Mouse (Mus musculus): ENCODE measurements around the gene Ormdl3. TPM values are rescaled to one million over a fixed set of nuclear protein-coding genes. Genes with fewer than 3 reads are reported as not detected.
"Not testable (repeated sequence)": the region's sequence is repeated elsewhere in the genome, so short reads cannot be mapped to it uniquely, and the experiment has no call there.

The Ormdl3 gene
- polyA plus RNA-seq, 1 experiment from 2014 or later: 42.0 TPM

DNA sequence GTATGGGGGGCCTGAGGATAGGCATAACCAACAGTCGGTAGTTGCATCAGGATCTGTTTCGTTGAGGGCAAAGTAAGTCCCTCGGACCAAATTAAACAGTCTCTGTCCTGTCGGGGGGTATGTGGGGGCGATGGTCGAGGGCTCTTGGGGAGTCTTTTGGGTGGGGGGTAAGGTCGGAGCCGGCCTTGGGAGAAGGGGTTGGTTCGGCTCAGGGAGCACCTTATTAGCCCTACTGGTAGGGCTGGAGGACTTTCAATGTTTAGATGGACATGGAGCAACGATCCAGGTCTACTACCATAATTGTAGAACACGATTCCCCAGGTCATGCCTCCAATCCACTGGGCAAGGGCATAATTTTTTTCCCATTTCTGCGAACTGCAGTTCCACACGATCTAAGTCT, 33.6 kb upstream of the Ormdl3 start:
- no peak overlapping the region for H3K4me2 ChIP-seq (ENCODE audit: low read depth, low read length)
- no peak for ATAC-seq
- no peak for TF ChIP-seq EP300 (IDR thresholded peaks at IDR 0.05; ENCODE audit: low read depth)
- no peak for TF ChIP-seq CTCF (IDR thresholded peaks at IDR 0.05; ENCODE audit: low read depth)

DNA sequence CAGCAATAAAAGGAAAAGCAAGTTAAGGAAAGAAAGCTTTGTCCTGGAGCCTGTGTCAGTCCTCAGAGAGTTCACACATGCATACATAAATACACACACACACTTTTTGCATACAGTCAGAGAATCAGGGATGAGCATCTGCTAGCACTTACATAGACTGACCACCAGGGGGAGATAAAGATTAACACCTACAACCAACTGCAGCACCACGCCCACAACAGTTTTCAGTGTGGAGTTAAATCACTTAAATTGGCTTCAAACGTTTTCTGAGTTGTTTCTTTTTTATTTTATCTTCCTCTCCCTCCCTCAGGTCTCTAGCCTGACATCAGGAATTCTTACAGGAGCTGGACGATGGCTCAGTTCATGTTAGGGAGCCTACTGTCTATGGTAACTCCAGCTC, 19.6 kb upstream of the Ormdl3 start:
- no peak for TF ChIP-seq EP300 (IDR thresholded peaks at IDR 0.05; ENCODE audit: low read depth)
- TF ChIP-seq CTCF (IDR thresholded peaks at IDR 0.05; ENCODE audit: low read depth): peak; percentile 91
- WGBS (ENCODE audit: insufficient replicate concordance): 10% methylated on average over 3 of the region's 3 CpGs
- no peak overlapping the region for H3K4me2 ChIP-seq (ENCODE audit: low read depth, low read length)
- H3K36me3 ChIP-seq (replicated peaks; ENCODE audit: insufficient read depth, low read length): no peaks in the 10 kb centered on the region
- no peak overlapping the region for H3K27ac ChIP-seq (ENCODE audit: low read depth)
- no peak for ATAC-seq
- H3K4me1 ChIP-seq (ENCODE audit: insufficient read depth): peaks cover 5% of the 10 kb centered on the region; the same call in 1 of the 2 replicates
- H3K9ac ChIP-seq (replicated peaks): no peak overlapping the region
- H3K4me3 ChIP-seq (ENCODE audit: low read depth, low read length): no peak overlapping the region
- peaks cover 8% of the 10 kb centered on the region; the same call in 1 of the 2 replicates for H3K27me3 ChIP-seq (ENCODE audit: insufficient read depth, low read length)
- no peaks in the 10 kb centered on the region for H3K9me3 ChIP-seq (ENCODE audit: low read length)
- DNase-seq: peak; percentile 33

More for the DNA sequence above, 33.6 kb upstream of the Ormdl3 start:
- no peaks in the 10 kb centered on the region for H3K36me3 ChIP-seq (replicated peaks; ENCODE audit: insufficient read depth, low read length)
- H3K27me3 ChIP-seq (ENCODE audit: insufficient read depth, low read length): no peaks in the 10 kb centered on the region
- H3K9ac ChIP-seq (replicated peaks): no peak overlapping the region
- no peak overlapping the region for H3K4me3 ChIP-seq (ENCODE audit: low read depth, low read length)
- no peaks in the 10 kb centered on the region for H3K4me1 ChIP-seq (ENCODE audit: insufficient read depth)
- 82% methylated on average over 13 of the region's 13 CpGs for WGBS (ENCODE audit: insufficient replicate concordance)
- peaks cover 2% of the 10 kb centered on the region; the same call in 1 of the 2 replicates for H3K9me3 ChIP-seq (ENCODE audit: low read length)
- H3K27ac ChIP-seq (ENCODE audit: low read depth): no peak overlapping the region
- DNase-seq: no peak

DNA sequence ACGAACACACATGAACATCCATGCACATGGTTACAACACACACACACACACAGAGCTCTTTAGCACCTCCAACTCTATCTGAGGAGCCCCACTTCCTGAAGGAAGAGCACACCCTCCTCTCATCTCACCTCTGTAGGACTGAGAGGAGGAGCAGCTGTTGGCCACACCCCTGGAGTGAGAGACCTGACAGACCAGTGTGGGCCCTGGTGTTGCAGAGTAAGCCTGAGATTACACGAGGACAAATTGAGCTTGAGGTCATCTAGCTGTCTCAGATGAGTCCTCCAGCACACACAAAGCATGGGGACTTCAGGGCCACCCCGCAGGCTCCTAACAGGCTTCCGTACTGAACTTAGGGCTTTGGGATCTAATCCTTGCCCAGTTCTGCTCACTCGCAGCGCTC, 17.7 kb upstream of the Ormdl3 start:
- not testable (repeated sequence) for H3K4me1 ChIP-seq (ENCODE audit: insufficient read depth); ATAC-seq; H3K4me2 ChIP-seq (ENCODE audit: low read depth, low read length); H3K36me3 ChIP-seq (replicated peaks; ENCODE audit: insufficient read depth, low read length); DNase-seq; H3K27ac ChIP-seq (ENCODE audit: low read depth); H3K4me3 ChIP-seq (ENCODE audit: low read depth, low read length); H3K9ac ChIP-seq (replicated peaks); H3K9me3 ChIP-seq (ENCODE audit: low read length)
- peaks cover 27% of the 10 kb centered on the region for H3K27me3 ChIP-seq (ENCODE audit: insufficient read depth, low read length)
- 63% methylated on average over 6 of the region's 6 CpGs for WGBS (ENCODE audit: insufficient replicate concordance)

DNA sequence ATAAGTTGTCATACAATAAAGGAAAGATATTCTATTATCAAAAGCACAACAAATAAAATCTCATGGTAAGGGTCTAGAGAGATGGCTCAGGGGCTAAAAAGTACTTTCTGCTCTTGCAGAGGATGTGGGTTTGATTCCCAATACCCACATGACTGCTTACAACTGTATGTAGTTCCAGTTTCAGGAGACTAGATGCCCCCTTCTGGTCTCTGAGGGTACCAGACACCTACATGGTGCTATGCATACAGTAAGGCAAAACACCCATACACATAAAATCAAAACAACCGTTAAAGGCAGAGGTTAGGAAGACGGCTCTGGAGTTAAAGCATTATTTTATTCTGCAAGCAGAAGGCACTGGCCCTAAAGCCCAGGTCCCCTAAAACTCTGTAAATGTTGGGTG, 16.8 kb upstream of the Ormdl3 start:
- no peak overlapping the region for H3K27ac ChIP-seq (ENCODE audit: low read depth)
- DNase-seq (no peak), ATAC-seq (no peak)
- H3K4me3 ChIP-seq (ENCODE audit: low read depth, low read length): no peak overlapping the region
- TF ChIP-seq CTCF (IDR thresholded peaks at IDR 0.05; ENCODE audit: low read depth) (peak; percentile 44), EP300 (IDR thresholded peaks at IDR 0.05; ENCODE audit: low read depth) (no peak)
- H3K4me2 ChIP-seq (ENCODE audit: low read depth, low read length): no peak overlapping the region
- peaks cover 35% of the 10 kb centered on the region for H3K27me3 ChIP-seq (ENCODE audit: insufficient read depth, low read length)
- 66% methylated on average over 2 of the region's 2 CpGs for WGBS (ENCODE audit: insufficient replicate concordance)
- no peaks in the 10 kb centered on the region for H3K36me3 ChIP-seq (replicated peaks; ENCODE audit: insufficient read depth, low read length)
- H3K9me3 ChIP-seq (ENCODE audit: low read length): no peaks in the 10 kb centered on the region
- no peak overlapping the region for H3K9ac ChIP-seq (replicated peaks)
- peaks cover 5% of the 10 kb centered on the region; the same call in 1 of the 2 replicates for H3K4me1 ChIP-seq (ENCODE audit: insufficient read depth)

DNA sequence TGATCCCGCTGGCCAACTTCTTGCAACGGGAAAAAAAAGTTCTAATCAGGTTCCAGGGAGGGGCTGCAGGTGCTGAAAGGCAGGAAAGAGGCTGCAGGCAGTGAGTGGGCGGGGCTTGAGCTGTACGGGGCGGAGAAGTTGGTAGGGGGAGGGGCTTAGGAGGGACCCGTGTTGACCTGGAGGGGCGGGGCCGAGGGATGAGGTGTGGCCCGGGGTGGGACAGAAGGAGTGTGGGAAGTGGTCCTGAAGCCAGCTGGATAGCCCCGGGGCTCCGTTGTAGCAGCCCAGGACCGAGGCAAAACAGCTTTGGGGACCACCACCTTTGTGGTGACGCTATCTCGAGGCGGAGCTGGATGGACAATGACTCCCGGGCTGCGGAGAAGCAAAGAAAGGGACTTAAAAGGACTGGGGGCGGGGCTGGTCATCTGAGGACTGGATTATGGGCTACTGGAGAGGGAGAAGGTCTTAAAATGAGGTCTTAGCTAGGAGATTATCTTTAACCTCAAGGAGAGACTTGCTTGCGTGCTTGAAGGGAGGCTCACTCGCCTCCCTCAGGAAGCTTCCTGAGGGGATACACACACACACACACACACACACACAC, 15.0 kb upstream of the Ormdl3 start:
- WGBS (ENCODE audit: insufficient replicate concordance): 3% methylated on average over 20 of the region's 20 CpGs
- ATAC-seq: peak; percentile 36; the same call in 1 of the 2 replicates
- Histone ChIP-seq H3K4me1 (ENCODE audit: insufficient read depth) (peaks cover 5% of the 10 kb centered on the region; the same call in 1 of the 2 replicates), H3K9ac (replicated peaks) (no peak overlapping the region), H3K9me3 (ENCODE audit: low read length) (no peaks in the 10 kb centered on the region), H3K4me3 (ENCODE audit: low read depth, low read length) (peak overlapping the region; percentile 8; the same call in 1 of the 2 replicates), H3K27me3 (ENCODE audit: insufficient read depth, low read length) (peaks cover 47% of the 10 kb centered on the region), H3K27ac (ENCODE audit: low read depth) (no peak overlapping the region), H3K36me3 (replicated peaks; ENCODE audit: insufficient read depth, low read length) (no peaks in the 10 kb centered on the region), H3K4me2 (ENCODE audit: low read depth, low read length) (peak overlapping the region; percentile 61)
- no peak for TF ChIP-seq CTCF (IDR thresholded peaks at IDR 0.05; ENCODE audit: low read depth)
- TF ChIP-seq EP300 (IDR thresholded peaks at IDR 0.05; ENCODE audit: low read depth): no peak
- DNase-seq: peak; percentile 72

DNA sequence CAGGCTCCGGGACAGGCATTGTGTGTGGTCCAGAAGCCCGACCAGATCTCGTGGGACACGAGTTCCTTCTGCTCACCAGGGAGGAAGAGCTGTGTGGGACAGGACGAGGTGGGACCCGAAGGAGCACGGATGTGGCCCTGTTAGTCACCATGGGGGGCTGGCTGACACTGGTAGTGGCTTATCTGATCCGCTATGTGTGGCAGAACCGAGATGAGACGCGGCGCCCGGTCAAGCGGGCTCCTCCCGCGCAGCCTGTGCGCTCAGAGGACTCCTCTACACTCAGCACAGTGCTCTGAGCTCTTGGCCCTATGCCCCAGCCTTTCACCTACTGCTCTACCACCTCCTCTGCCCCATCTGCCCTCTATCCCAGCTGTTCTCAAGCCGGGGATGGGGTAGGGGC, 12.1 kb upstream of the Ormdl3 start:
- H3K9me3 ChIP-seq (ENCODE audit: low read length): no peaks in the 10 kb centered on the region
- WGBS (ENCODE audit: insufficient replicate concordance): 15% methylated on average over 18 of the region's 18 CpGs
- peaks cover 43% of the 10 kb centered on the region for H3K27me3 ChIP-seq (ENCODE audit: insufficient read depth, low read length)
- no peak overlapping the region for H3K9ac ChIP-seq (replicated peaks)
- peaks cover 7% of the 10 kb centered on the region; the same call in 1 of the 2 replicates for H3K4me1 ChIP-seq (ENCODE audit: insufficient read depth)
- H3K36me3 ChIP-seq (replicated peaks; ENCODE audit: insufficient read depth, low read length): no peaks in the 10 kb centered on the region
- no peak overlapping the region for H3K4me3 ChIP-seq (ENCODE audit: low read depth, low read length)
- DNase-seq (no peak), ATAC-seq (no peak)
- no peak overlapping the region for H3K4me2 ChIP-seq (ENCODE audit: low read depth, low read length)
- no peak for TF ChIP-seq EP300 (IDR thresholded peaks at IDR 0.05; ENCODE audit: low read depth)
- TF ChIP-seq CTCF (IDR thresholded peaks at IDR 0.05; ENCODE audit: low read depth): no peak
- no peak overlapping the region for H3K27ac ChIP-seq (ENCODE audit: low read depth)

Measured in liver, postnatal 0 days (tissue).